Mouse (Mus musculus): ENCODE measurements around the gene Khdc1c.
A peak's percentile ranks its signal among the peaks of the same experiment; 100 is the strongest.
"Not testable (repeated sequence)": the region's sequence is repeated elsewhere in the genome, so short reads cannot be mapped to it uniquely, and the experiment has no call there.

The Khdc1c gene

DNA sequence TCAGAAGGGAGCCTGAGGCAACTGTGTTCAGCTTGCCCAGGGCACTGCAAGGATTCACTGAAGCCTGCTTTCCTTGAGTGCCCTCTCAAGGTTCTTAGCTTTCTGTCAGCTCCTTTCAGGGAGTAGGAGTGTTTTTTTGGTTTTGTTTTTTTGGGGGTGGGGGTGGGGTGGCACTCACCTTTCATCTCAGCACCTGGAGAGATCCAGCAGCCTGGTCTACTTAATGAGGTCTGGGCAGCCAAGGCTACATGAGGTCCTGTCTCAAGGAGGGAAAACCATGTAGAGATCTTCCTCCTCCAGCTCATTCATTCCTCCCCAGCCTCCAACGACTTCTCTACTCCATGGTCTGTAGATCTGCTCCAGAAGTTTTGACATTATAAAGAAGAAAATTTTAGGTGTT is at the start of gene Khdc1c:
TSS of gene Khdc1c (plus strand) at position 301 of the 400 bp plus-strand sequence.
- not testable (repeated sequence) for DNase-seq (ENCODE audit: low read depth, low spot score)

GRCm38 (mm10) chr1:21320271-21320670 is 47.9 kb upstream of the Khdc1c start:
- not testable (repeated sequence) for DNase-seq (ENCODE audit: low read depth, low spot score)

GRCm38 (mm10) chr1:21321656-21322055 is 46.5 kb upstream of the Khdc1c start:
- DNase-seq (ENCODE audit: low read depth, low spot score): no peak

- DNase-seq (ENCODE audit: low read depth, low spot score): no peak
Measured at GRCm38 (mm10) chr1:21323996-21324574, 44.0 kb upstream of the Khdc1c start.

GRCm38 (mm10) chr1:21324633-21325032 is 43.5 kb upstream of the Khdc1c start:
- no peak for DNase-seq (ENCODE audit: low read depth, low spot score)

GRCm38 (mm10) chr1:21326733-21327132 is 41.4 kb upstream of the Khdc1c start:
- DNase-seq (ENCODE audit: low read depth, low spot score): no peak

DNA sequence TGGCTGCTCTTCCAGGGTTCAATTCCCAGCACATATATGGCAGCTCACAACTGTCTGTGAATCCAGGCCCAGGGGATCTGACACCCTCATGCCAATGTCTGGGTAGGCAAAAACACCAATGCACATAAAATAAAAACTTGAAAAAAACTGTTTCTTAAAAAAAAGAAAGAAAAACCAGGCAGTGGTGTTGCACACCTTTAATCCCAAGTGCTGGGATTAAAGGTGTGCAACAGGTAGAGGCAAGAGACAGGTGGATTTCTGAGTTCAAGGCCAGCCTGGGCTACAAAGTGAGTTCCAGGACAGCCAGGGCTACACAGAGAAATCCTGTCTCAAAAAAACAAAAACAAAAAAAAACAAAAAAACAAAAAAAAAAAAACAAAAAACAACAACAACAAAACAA is 37.0 kb upstream of the Khdc1c start:
- DNase-seq (ENCODE audit: low read depth, low spot score): not testable (repeated sequence)

DNA sequence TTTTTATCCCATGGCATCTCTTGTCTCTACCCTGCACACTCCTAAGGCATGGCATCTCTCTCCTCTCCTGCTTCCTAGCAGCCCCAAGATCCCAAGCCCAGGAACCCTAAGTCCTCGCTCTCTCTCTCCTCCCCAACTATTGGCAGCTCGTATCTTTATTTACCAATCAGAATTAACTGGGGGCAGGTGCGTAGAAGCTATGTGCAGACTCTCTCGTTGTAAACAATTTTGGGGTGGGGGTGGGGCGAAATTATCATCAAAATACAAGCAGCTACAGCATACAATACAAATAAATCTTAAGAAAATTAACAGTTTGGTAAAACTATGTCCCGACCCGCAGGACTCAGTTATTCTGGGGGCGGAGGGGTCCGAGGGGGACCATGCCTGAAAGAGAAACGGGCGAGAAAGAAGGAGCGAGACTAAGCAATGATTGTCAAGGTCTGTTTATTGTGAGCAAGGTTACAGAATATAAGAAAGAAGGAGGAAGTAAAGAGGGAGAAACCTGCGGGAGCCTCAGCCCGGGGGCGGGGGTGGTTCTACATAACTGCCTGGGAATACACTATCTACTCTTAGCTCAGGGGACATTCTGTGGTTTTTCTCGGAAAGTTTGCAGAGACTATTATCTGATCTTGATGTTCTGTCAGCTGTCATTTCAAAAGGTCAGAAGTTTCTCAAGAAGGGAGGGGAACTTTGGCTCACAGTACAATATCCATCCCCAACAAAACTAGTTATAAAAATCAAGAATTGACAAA is 34.7 kb upstream of the Khdc1c start:
- DNase-seq (ENCODE audit: low read depth, low spot score): peak; percentile 88

GRCm38 (mm10) chr1:21335836-21336235 is 32.3 kb upstream of the Khdc1c start:
- no peak for DNase-seq (ENCODE audit: low read depth, low spot score)

DNA sequence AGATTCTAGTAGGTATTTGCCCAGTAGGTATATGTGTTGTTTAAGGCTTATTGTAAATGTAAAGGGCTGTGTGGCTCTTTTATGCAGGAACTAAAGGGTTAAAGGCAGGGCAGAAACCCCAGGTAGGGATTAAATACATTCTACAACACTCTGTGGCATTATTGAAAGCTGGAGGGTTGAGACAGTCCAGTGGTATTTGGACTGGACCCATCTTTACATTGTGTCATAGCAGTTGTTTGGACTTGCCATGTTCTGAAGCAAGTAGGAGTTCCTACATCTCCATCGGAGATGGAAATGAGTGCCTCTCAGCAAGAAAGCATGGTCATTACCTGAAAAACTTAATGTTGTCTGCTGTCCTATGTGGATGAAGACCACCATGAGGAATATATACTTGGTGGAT is 27.4 kb upstream of the Khdc1c start:
- DNase-seq (ENCODE audit: low read depth, low spot score): no peak

- peak; percentile 87 for DNase-seq (ENCODE audit: low read depth, low spot score)
Measured at GRCm38 (mm10) chr1:21344253-21344652, 23.9 kb upstream of the Khdc1c start.

GRCm38 (mm10) chr1:21344752-21345151 is 23.4 kb upstream of the Khdc1c start:
- DNase-seq (ENCODE audit: low read depth, low spot score): not testable (repeated sequence)

DNA sequence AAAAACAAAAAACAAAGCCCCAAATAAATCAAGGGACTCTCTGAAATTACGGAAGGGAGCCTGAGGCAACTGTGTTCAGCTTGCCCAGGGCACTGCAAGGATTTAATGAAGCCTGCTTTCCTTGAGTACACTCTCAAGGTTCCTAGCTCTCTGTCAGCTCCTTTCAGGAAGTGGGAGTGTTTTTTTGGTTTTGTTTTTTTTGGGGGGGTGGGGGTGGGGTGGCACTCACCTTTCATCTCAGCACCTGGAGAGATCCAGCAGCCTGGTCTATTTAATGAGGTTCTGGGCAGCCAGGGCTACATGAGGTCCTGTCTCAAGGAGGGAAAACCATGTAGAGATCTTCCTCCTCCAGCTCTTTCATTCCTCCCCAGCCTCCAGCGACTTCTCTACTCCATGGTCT is 18.8 kb upstream of the Khdc1c start, which contains the start of gene Khdc1a:
TSS of gene Khdc1a (plus strand) at position 301 of the 400 bp plus-strand sequence.
- DNase-seq (ENCODE audit: low read depth, low spot score): no peak

- no peak for DNase-seq (ENCODE audit: low read depth, low spot score)
Measured at GRCm38 (mm10) chr1:21383256-21383655, 15.1 kb downstream of the Khdc1c start, which contains the start of gene Khdc1b. Khdc1b (plus strand) TSS chr1:21383556.

DNA sequence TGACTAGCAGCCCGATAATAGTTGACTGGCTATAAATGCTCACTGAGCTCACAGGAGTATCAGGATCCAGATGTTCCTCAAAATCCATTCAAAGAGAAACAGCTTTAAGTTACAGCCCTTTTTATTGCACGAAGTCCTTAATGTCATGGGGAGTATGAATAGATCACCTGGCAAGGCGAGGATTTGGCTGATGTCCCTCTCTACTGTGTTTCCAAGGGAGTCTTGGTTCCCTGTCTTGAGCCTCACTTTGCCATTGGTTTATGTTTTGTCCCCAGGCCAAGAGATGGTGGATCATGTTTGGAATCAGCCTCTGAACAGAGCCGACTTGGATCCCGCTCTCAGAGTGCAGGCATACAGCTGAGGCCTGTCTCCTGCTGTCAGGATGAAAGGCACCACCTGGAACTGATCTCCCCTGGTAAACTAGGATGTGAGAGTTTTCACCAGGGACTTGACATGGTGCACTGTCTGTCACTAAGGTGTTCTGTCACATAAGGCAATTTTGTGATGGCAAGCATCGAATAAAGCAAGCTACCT is 23.1 kb downstream of the Khdc1c start:
- DNase-seq (ENCODE audit: low read depth, low spot score): no peak

GRCm38 (mm10) chr1:21402804-21403203 is 34.7 kb downstream of the Khdc1c start:
- DNase-seq (ENCODE audit: low read depth, low spot score): no peak

- DNase-seq (ENCODE audit: low read depth, low spot score): no peak
Measured at GRCm38 (mm10) chr1:21407266-21407665, 39.1 kb downstream of the Khdc1c start.

DNA sequence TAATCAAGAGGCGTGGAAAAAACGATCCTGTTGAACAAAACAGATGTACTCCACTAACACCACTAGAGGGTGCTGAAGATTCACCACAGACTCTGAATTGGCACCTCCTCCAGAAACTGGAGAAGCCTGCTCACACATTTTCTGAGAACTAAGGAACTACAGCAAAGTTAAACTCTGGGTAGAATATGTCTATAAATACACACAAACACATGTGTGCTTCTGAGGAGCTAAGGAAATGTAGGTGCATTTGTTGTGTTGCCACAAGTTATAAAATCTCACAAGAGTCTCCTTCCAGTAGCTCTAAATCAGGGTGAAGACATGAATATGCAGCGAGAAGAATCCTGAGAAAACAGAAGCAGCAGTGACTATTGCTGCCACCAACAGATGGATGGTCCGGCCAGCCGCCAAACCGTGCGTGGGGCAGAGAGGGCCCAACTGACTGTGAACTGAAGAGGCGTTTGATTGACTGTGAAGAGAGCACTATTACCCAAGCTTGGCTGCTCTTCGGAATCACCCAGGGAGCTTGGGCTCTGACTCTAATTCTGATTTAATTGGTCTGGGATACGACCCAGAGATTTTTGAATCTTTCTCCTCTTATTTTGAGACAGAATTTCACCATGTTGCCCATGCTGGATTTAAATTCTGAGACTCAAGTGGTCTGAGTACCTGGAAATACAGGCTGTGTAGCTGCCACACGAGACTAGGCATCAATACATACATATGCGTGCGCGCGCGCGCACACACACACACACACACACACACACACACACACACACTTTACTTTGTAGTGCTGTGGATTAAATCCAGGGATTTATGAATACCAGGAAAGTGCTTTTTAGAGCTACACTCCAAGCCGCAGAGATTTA is 43.4 kb downstream of the Khdc1c start:
- peak; percentile 77 for DNase-seq (ENCODE audit: low read depth, low spot score)

DNA sequence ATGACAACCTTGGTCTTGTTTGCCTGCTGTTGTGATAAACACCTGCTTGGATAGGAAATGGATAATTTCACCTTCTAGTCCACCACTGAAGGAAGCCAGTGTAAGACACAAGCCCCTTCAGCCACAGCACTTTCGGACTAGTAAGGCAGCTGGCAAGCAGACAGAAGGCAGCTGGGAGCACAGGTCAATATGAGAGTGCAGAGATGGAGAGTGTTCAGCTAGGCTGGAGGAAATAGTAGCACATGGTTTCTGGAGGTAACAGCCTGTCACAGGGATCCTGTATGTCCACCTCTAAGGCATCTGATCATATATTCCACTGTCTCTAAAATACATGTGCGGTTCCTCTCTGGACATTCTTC is 44.0 kb downstream of the Khdc1c start:
- DNase-seq (ENCODE audit: low read depth, low spot score): no peak

DNA sequence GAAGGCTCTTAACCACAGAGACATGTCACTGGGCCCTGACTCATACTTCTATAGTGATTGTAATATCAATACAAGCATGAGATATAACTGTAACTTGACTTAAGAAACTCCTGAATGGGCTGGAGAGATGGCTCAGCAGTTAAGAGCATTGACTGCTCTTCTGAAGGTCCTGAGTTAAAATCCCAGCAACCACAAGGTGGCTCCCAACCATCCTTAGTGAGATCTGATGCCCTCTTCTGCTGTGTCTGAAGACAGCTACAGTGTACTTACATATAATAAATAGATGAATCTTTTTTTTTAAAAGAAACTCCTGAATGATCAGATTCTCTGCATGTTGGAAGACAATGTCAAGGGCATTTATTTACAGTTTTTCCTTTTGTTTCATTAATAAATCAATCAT is 51.2 kb downstream of the Khdc1c start:
- peak; percentile 21 for DNase-seq (ENCODE audit: low read depth, low spot score)

Measured in CD4-positive, CD25-positive, alpha-beta regulatory T cell, adult 2 months (primary cell).